Mouse (Mus musculus) mouse trophoblast stem cell (cell line): ENCODE measurements around the gene Rab2b.

Experiments
- in situ Hi-C, 2 experiments: fragments of 300-500 bp; cut with MseI, MboI; formaldehyde crosslinking; loops; 2 replicates in 1 of 2; 3 replicates in 1 of 2; pipeline ENCODE4 v1.15.1; 2025

Gene Rab2b

DNA sequence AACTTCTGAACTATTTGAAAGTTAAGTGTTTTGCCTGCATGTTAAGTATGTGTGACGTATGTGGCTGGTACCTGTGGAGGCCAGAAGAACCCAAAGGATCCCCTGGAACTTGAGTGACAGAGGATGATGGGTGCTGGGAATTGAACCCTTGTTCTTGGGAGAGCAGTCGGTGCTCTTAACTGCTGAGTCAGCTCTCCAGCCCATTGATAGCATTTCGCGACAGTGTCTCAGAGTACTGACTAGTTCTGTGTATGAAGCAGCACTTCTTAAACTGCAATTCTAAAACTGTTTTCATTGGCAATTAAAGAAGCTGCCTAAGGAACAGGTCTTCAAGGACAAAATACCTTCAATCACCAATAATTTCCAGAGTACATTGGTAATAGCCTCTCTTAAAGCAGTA lies 2.1 kb downstream of the Rab2b start:
- in situ Hi-C loops: no loop called here

DNA sequence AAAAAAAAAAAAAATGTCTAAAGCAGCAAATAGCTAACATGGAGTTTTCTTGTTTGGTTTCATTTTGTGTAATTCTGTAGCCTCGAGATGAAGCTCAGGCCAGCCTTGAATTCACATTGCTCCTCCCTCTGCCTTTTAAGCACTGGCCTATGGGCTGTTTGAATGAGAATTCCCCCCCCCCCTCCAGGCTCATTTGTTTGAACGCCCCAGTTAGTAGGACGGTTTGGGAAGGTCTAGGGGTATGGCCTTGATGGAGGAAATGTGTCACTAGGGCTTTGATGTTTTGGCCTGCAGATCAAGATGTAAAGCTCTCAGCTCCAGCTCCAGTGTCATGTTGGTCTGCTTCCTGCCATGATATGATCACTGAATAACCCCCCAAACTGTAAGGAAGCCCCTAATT lies 6.6 kb downstream of the Rab2b start:
- in situ Hi-C loops: no loop called here

DNA sequence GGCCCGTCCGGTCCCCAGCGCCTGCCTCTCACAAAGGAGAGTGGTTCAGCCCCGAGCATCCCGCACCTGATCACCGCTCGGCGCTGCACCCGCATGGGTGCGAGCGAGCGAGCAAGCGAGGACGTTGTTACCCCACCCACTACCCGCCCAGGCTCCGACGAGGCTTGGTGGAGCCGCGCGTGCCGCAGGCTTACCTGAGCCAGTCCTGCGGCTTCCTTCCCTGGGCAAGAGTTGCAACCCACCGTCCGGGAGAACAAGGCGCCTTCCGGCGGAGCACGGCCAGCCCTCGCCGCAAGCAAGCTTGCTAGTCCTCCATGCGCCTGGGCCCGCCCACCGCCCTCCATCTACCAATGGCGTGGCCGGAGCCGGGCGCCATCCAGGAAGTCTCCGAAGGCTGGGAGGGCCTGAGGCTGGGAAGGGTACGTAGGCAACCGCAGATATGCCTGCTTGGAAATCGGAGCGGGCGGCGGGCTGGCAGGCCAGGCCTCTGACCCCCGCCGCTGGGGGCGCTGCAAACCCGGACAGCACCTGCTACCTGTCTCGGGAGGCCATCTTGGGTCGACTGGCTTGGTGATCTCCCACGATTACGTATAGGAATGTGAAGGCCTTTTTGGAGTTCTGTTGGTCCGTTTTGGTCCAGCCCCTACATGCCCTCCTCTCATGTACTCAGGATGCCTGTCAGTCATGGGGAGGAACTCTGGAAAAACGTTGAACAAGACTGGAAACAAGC lies 21.7 kb downstream of the Rab2b start, which contains the start of gene Chd8:
Chd8 (minus strand) TSS at position 297 of the 730 bp plus-strand sequence.
- in situ Hi-C loops: no loop called here

DNA sequence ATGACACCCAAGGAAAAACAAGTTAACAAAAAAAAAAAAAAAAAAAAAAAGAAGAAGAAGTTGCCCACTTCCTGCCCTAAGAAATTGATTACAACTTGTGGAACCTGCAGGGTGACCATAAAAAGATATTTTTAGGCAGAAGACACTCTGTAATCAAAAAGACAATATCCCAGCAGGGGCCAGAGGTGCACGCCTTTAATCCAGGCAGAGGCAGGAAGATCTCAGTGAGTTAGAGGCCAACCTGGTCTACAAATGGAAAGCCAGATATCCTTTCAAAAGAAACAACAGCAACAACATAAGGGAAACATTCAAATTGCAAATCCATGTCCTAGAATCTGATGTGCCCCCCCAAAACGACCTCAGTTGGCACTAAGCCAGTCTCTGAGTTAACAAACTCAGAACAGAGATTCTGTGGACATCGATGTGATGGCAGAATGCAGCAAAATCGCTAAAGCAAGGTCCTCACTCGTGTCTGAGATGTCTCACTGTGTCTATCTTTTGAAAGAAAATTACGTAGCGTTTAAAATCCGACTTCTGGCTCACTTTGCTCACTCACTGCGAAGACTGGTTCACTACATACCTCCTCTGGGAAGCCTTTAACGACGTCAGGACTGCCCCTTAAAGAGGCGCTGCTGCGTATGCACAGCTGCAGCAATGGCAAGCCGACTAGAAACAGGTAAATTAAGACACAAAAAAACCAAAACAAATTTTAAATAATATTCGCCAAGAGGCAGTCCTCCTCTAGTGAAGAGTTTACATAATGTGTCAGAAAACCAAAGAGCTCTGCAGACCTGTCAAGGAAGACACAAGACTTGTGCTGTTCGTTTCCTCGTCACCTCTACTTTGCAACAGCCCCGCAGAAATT lies 22.8 kb downstream of the Rab2b start:
- in situ Hi-C loops: no loop called here

DNA sequence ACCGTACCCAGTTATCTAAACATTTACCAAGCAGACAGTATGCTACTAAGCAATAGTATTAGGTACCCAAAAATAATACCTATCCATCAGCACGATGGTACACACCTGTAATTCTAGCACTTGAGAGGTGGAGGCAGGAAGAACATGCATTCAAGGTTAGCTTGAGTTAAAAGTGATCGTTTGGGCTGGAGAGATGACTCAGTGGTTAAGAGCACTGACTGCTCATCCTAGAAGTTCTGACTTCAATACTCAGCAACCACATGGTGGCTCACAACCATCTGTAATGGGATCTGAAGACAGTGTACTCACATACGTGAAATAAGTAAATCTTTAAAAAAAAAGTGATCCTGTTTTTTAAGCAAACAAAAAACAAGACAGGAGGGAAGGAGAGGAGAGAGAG lies 33.2 kb downstream of the Rab2b start:
- in situ Hi-C loops: no loop called here

DNA sequence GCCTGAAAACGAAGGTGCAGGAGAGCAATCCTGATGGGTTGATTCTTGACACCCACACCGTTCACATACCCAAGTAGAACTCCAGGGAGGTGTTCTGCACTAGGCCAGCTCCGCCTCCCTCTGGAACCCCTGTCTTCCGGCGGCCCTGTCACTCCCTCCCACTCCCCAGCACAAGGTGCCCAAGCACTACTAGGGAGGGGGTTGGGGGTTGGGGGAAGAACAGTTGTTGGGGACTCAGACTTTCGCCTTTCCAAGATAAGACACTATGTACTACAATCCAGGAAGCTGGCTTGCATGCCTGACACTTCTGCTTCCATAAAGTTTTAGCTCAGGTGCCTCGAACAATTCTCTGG lies 34.7 kb downstream of the Rab2b start:
- in situ Hi-C loops: no loop called here

DNA sequence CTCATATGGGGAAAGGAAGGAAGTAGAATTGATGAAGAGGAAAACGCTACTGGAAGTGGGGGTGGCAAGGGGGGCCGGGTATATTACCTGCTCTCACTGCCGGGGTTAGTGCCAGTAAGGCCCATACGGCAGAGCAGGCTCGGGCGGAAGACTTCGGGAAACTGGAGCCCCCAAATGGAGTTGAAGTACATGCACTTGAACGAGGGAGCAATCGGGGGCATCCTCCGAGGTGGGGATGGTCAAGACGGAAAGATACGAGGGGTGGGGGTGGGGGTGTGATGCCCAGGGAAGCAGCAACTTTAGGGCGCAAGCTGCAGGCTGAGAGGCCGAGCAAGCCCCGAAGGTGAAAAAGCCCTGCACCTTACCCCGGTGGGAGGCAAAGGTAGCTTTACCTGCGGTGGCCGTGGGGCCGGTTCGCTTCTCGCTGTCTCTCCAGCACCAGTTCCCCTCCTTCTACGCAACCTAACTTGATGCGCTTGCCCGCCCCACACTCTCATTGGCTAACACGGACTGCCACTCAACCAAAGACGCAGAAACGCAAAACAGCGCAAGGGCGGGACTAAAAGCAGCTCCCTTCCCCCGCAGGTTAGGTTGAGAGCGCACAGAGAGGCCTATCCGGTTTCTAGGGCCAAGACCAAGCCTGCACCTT lies 35.2 kb downstream of the Rab2b start:
- in situ Hi-C loops: no loop called here

DNA sequence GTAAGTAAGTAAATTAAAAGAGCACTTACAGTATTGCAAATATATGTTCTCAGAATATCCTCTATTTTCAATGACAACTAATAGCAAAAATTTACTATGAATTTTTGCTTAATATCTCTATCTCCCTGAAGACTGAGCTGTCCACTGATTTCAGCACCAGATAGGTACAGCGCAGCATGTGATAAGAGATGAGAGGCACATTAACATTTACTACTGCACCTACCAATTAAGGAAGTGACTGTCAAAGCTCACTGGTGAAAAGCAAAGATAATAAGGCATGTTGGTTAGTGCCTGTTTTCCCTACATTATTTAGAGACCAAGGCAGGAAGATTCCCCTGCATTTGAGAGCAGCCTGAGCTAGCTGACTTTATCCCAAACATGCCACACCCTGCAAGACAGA lies 43.1 kb downstream of the Rab2b start:
- in situ Hi-C loops: no loop called here

DNA sequence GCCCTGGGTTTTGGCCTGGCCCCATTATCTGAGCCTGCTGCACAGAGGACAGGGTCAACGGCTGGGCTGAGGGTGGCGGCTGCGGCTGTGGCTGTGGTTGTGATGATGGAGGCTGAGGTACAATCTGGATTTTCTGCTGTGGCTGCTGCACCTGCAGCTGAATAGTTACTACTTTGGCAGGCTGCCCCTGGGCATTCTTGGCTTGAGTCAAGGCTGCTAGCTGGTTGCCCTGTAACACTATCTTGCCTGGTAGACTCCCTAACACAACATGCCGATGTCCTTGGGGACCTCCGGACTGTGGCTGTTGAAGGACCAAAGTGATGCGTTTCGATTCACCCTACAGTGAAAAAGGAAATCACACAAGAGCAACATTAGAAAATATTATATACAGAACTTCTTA lies 44.2 kb downstream of the Rab2b start:
- in situ Hi-C loops: no loop called here

DNA sequence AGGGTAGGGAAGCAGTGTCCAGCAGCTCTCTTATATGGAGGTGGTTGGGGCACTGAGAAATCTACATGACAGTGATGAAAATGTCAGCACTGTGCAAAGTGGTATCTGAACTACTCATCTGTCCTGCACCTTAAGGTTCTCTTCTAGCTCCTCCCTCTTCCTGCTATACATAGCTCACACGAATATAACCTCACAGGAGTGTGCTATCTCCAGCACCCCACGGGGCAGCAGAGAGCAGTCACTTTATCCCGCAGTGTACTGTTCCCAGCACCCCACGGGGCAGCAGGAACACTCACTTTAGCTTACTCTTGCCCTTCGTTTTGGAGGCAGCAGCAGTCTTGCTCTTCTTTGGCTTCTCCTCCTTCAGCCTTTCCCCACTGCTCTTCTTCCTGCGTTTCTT lies 47.1 kb downstream of the Rab2b start:
- in situ Hi-C loops: no loop called here

DNA sequence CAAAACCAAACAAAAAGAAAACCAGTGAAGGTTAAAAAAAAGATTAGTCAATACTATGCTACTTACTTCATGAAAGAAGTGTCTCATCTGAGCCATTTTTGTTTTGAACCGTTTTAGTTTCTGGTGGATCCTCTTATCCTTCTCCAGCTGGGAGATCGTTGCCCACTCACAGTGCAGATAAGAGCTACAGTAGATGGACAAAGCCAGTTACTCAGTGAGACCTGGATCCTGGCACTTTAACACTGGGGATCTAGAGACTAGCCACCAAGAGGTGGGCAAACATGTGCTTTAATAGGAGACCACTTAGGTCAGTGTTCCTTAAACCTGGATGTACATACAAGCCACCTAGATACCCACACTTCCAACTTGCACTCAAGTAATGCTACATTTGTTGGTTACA lies 53.4 kb downstream of the Rab2b start:
- in situ Hi-C loops: no loop called here

DNA sequence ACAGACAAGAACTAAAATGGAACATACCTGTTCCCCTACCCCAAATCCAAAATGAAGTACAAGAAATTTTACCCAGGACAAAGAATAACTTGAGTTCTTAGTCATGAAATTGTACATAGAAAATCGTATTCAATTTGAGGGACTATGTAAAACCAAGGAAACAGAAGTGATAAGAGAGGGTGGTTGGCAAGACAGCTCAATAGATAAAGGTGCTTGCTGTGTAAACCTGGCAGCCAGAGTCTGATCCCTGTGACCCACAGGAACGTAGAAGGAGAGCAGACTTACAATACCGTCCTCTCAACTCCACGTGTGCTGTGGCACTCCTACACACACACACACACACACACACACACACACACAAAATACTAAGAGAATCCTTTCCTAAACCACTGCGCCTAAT lies 62.1 kb downstream of the Rab2b start:
- in situ Hi-C loops: no loop called here
